Mouse (Mus musculus): ENCODE results near the gene Ndufa1. TPM values are rescaled to one million over a fixed set of nuclear protein-coding genes. Genes with fewer than 3 reads are reported as not detected.
"Not testable (repeated sequence)": the region's sequence is repeated elsewhere in the genome, so short reads cannot be mapped to it uniquely, and the experiment has no call there.

The Ndufa1 gene
- 100 to 1,000 TPM; 442 to 644 TPM for total RNA-seq (2021)
- long read RNA-seq, experiment 1, transcript Ndufa1-201 (3 exons, 419 nt), result major isoform, 71 of 73 reads
- long read RNA-seq, experiment 1, partial matches to known transcripts, result 2 of 73 reads
- long read RNA-seq, experiment 1, other reads (novel, unspliced or antisense), result 0 of 73 reads
- long read RNA-seq, experiment 2, transcript Ndufa1-201 (3 exons, 419 nt), result major isoform, 275 of 309 reads
- long read RNA-seq, experiment 2, partial matches to known transcripts, result 34 of 309 reads
- long read RNA-seq, experiment 2, other reads (novel, unspliced or antisense), result 0 of 309 reads

DNA sequence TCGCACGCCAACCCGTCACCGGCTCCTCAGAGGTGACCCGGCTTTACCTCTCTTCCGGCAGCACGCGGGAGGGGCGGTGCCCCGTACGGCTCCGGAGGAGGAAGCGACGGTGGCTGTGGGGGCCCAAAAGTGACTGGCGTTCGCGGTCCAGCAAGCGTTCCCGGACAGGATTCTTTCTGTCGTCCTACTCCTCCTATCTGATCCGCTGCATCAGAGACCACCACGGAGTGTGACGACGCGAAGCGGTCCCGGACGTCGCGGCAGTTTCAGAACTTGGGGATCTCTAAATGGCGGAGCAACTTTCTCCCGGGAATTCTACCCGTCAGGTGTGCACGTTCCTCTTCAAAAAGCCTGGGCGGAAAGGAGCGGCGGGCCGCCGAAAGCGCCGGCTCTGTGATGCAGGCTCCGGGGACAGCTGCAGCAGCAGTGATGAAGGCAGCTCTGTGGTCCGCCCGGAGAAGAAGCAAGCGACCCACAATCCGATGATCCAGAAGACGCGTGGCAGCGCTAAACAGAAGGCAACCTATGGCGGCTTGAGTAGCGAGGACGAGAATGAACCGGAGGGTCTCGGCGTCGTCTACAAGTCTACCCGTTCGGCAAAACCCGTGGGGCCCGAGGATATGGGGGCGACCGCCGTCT is at the start of gene Ndufa1, which contains the start of gene Rnf113a1:
Ndufa1 (minus strand) TSS at position 59 of the 639 bp plus-strand sequence.
Rnf113a1 (plus strand) TSS at position 141 of the 639 bp plus-strand sequence.
- peak; percentile 76 to 77 for DNase-seq (ENCODE audit: low spot score in 2 of 2)

DNA sequence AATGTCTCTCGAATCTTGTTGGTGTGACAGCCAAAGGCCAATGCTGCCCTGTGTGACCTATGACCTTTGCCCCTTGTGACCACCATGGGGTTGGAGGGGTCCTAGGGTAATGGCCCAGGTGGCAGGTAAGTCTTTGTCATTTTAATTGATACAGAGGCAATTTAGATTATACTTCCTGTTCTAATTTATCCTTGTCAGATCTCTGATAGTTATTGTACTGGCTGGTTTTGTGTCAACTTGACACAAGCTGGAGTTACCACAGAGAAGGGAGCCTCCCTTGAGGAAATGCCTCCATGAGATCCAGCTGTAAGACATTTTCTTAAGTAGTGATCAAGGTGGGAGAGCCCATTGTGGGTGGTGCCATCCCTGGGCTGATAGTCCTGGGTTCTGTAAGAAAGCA is 31.2 kb upstream of the Ndufa1 start, which contains the start of gene Rhox1:
Rhox1 (minus strand) TSS at position 101 of the 400 bp plus-strand sequence.
- DNase-seq (ENCODE audit: low spot score in 2 of 2), result not testable (repeated sequence)

- no peak for DNase-seq (ENCODE audit: low spot score in 2 of 2)
Observed at GRCm38 (mm10) chrX:37210941-37211340, 20.0 kb upstream of the Ndufa1 start, which contains the start of gene Gm9. TSS of gene Gm9 (minus strand) at chrX:37211041.

GRCm38 (mm10) chrX:37198676-37199075 is 7.7 kb upstream of the Ndufa1 start:
- no peak for DNase-seq (ENCODE audit: low spot score in 2 of 2)

GRCm38 (mm10) chrX:37191744-37192379 is 899 bp upstream of the Ndufa1 start:
- peak in 1 of 2 experiments; percentile 8 for DNase-seq (ENCODE audit: low spot score in 2 of 2)

- no peak for DNase-seq (ENCODE audit: low spot score in 2 of 2)
Observed at GRCm38 (mm10) chrX:37190755-37191104, 233 bp downstream of the Ndufa1 start.

GRCm38 (mm10) chrX:37184401-37184800 is 6.6 kb downstream of the Ndufa1 start:
- not testable (repeated sequence) for DNase-seq (ENCODE audit: low spot score in 2 of 2)

DNA sequence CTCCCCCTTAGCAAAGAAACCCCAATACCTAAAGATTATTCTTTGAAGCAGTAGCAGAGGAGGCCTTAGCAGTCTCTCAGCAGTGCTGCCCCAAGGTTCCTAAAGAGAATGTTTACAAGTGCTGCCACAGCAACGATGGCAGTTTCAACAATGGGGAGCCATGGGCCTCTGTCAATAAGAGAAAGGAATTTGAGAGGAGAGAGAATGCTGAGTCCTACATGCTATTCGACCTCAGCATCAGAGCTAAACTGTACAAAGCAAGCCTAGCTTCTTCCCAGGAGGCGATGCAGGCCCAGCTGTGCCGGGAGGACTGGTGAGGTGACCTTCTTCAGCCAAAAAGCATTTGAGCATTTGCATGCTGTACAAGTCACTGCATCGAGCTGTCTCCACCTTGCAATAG is 22.2 kb downstream of the Ndufa1 start, which contains the start of gene Akap14:
Akap14 (minus strand) TSS at position 101 of the 400 bp plus-strand sequence.
- DNase-seq (ENCODE audit: low spot score in 2 of 2), result no peak

GRCm38 (mm10) chrX:37167085-37167484 is 23.9 kb downstream of the Ndufa1 start:
- DNase-seq (ENCODE audit: low spot score in 2 of 2), result peak in 1 of 2 experiments; percentile 26

GRCm38 (mm10) chrX:37163115-37163514 is 27.8 kb downstream of the Ndufa1 start:
- no peak for DNase-seq (ENCODE audit: low spot score in 2 of 2)

DNA sequence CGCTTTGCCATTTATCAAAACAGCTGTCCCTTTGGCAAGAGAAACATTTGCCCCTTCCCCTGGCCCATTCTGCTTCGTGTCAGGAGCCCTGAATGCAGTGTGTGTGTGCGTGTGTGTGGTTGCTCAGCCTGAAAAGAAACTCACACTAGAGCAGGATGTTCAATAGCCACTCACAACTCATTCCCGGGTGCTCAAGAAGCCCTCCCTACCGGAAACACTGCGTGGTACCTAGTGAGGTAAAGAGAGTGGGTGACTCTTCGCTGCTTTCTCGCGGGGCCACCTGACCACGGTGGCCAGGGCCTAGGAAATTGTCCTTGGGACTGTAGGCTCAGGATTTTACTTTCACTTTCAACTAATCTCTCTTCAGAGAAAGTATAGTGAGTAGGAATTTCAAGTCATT is 29.8 kb downstream of the Ndufa1 start:
- no peak for DNase-seq (ENCODE audit: low spot score in 2 of 2)

DNA sequence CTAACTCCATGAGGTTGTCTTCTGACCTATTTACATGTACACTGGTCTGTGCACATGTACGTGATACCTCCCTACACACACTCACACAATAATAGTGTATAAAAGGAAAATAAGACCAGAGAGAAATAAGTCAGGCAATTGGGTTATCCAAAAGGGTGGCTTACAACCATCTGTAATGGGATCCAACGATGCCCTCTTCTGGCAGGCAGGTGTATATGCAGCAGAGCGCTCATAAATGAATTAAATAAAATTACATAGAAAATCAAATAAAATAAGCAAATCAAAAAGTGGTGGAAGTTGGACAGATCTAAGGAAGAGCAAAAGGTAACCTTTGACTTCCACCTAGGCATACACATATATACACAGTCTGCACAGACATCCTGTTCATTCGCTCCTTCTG is 33.1 kb downstream of the Ndufa1 start:
- DNase-seq (ENCODE audit: low spot score in 2 of 2), result no peak

DNA sequence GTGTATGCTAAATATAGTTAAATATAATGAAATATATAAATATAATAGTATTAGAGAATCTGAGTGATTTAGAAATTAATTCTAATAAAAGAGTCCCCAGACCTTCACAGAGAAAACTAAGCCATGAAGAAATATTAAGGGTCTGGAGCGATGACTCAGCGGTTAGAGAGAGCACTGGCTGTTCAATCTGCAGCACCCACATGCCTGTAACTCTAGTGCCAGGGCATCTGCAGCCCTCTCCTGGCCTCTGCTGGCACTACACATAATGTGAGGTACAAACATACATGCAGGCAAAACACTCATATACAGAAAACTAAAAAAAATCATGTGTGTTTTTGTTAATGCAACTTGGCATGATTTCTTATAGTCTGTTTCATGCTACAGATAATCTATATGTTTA is 46.0 kb downstream of the Ndufa1 start:
- DNase-seq (ENCODE audit: low spot score in 2 of 2), result no peak

- not testable (repeated sequence) for DNase-seq (ENCODE audit: low spot score in 2 of 2)
Observed at GRCm38 (mm10) chrX:37144498-37144897, 46.5 kb downstream of the Ndufa1 start.

DNA sequence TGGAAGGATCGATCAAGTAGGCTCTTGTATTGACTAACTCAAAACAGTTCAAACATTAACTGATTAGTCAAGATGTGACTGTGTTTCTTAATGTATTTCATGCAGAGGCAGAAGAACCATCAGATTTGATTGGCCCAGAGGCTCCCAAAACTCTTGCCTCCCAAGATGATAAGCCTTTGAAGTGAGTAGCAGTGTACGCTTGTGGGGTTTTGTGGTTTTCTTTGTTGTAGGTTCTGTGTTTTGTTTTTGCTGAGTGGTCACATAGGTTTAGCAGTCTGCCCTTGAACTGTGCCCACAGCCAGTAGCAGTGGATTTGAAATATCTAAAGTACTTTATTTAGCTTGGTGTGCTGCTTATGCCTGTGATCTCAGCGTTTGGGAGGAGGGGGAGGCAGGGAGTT is 49.2 kb downstream of the Ndufa1 start:
- DNase-seq (ENCODE audit: low spot score in 2 of 2), result no peak

Other genes starting within 250 kb of the Ndufa1 start
- 10 to 100 TPM; 17.2 to 18.5 TPM for gene Sept6, start 199.4 kb downstream of the Ndufa1 start, total RNA-seq (2021)
- gene Sowahd, start 142.3 kb downstream of the Ndufa1 start, total RNA-seq (2021), result 1 to 10 TPM in 1 of 2 experiments, under 1 TPM in 1; 0.27 to 2.7 TPM
- 100 to 1,000 TPM; 573 to 575 TPM for gene Rpl39, start 105.8 kb downstream of the Ndufa1 start, total RNA-seq (2021)
- 10 to 100 TPM; 12.2 to 15.6 TPM for gene Upf3b, start 80.8 kb downstream of the Ndufa1 start, total RNA-seq (2021)
- 10 to 100 TPM; 10.8 to 15.1 TPM for gene Nkap, start 64.4 kb downstream of the Ndufa1 start, total RNA-seq (2021)
- gene Akap14, start 22.3 kb downstream of the Ndufa1 start, total RNA-seq (2021), result not detected
- gene Rnf113a1, start 82 bp upstream of the Ndufa1 start, total RNA-seq (2021), result 1 to 10 TPM; 3.0 to 3.5 TPM
- gene Gm9, start 19.9 kb upstream of the Ndufa1 start, total RNA-seq (2021), result not detected
- gene Rhox1, start 31.1 kb upstream of the Ndufa1 start, total RNA-seq (2021), result not detected
- gene Rhox2a, start 53.8 kb upstream of the Ndufa1 start, total RNA-seq (2021), result not detected
- gene Rhox3a, start 58.8 kb upstream of the Ndufa1 start, total RNA-seq (2021), result not detected
- not detected for gene Rhox4a, start 74.2 kb upstream of the Ndufa1 start, total RNA-seq (2021)
- gene Rhox3a2, start 188.9 kb upstream of the Ndufa1 start, total RNA-seq (2021), result not detected
- not detected for gene Rhox4a2, start 199.7 kb upstream of the Ndufa1 start, total RNA-seq (2021)
- gene Rhox2b, start 220.9 kb upstream of the Ndufa1 start, total RNA-seq (2021), result not detected
- gene Rhox4b, start 241.3 kb upstream of the Ndufa1 start, total RNA-seq (2021), result not detected

All from adrenal gland, adult 18-20 months (tissue).